Mouse (Mus musculus): ENCODE results near the gene Srpr. TPM values are rescaled to one million over a fixed set of nuclear protein-coding genes. Genes with fewer than 3 reads are reported as not detected.

The Srpr gene
- 84.9 and 85.9 TPM in 2 replicates for polyA plus RNA-seq (2012; rRNA removed)

GRCm38 (mm10) chr9:35199772-35200471 is at the start of gene Srpr, which contains the start of gene Tirap:
Srpr (plus strand) TSS chr9:35200175.
Tirap (minus strand) TSS chr9:35200291.
- under 1% methylated on average over 44 of the region's 44 CpGs for WGBS
- TF ChIP-seq POLR2A (IDR thresholded peaks at IDR 0.05; ENCODE audit: low read depth, low read length), result no peak
- TF ChIP-seq CTCF (conservative IDR thresholded peaks at IDR 0.05; ENCODE audit: insufficient read depth, insufficient read length, low read depth, low read length), result peak; percentile 72
- no peaks in the 10 kb centered on the region for H3K27me3 ChIP-seq (replicated peaks; ENCODE audit: control insufficient read depth, insufficient read depth, low read length)
- H3K4me1 ChIP-seq (ENCODE audit: control insufficient read depth, insufficient read depth, low read length), result peaks cover 6% of the 10 kb centered on the region; the same call in 1 of the 2 replicates
- peak within 1 kb of the TSS; percentile 60 for H3K4me3 ChIP-seq (ENCODE audit: insufficient read depth, low read depth, low read length)
- H3K36me3 ChIP-seq (ENCODE audit: control insufficient read depth, insufficient read depth, low read length), result no peaks in the 10 kb centered on the region; the same call in 1 of the 2 replicates
- H3K27ac ChIP-seq (ENCODE audit: insufficient read depth, low read depth, low read length), result peak within 1 kb of the TSS; percentile 74
- peak; percentile 94 for DNase-seq

GRCm38 (mm10) chr9:35152923-35153322 is 47.1 kb upstream of the Srpr start:
- Histone ChIP-seq H3K4me1 (ENCODE audit: control insufficient read depth, insufficient read depth, low read length) (peaks cover 10% of the 10 kb centered on the region; the same call in 1 of the 2 replicates), H3K27ac (ENCODE audit: insufficient read depth, low read depth, low read length) (no peak overlapping the region), H3K4me3 (ENCODE audit: insufficient read depth, low read depth, low read length) (no peak overlapping the region), H3K36me3 (ENCODE audit: control insufficient read depth, insufficient read depth, low read length) (no peaks in the 10 kb centered on the region), H3K27me3 (replicated peaks; ENCODE audit: control insufficient read depth, insufficient read depth, low read length) (no peaks in the 10 kb centered on the region)
- DNase-seq, result no peak
- WGBS, result 97% methylated on average over 1 of the region's 1 CpGs
- TF ChIP-seq CTCF (conservative IDR thresholded peaks at IDR 0.05; ENCODE audit: insufficient read depth, insufficient read length, low read depth, low read length) (no peak), POLR2A (IDR thresholded peaks at IDR 0.05; ENCODE audit: low read depth, low read length) (no peak)

GRCm38 (mm10) chr9:35156002-35156710 is 43.8 kb upstream of the Srpr start:
- H3K4me3 ChIP-seq (ENCODE audit: insufficient read depth, low read depth, low read length), result no peak overlapping the region

GRCm38 (mm10) chr9:35156862-35157261 is 43.1 kb upstream of the Srpr start:
- Histone ChIP-seq H3K36me3 (ENCODE audit: control insufficient read depth, insufficient read depth, low read length) (no peaks in the 10 kb centered on the region), H3K27ac (ENCODE audit: insufficient read depth, low read depth, low read length) (no peak overlapping the region), H3K4me1 (ENCODE audit: control insufficient read depth, insufficient read depth, low read length) (peaks cover 14% of the 10 kb centered on the region; the same call in 1 of the 2 replicates), H3K4me3 (ENCODE audit: insufficient read depth, low read depth, low read length) (no peak overlapping the region), H3K27me3 (replicated peaks; ENCODE audit: control insufficient read depth, insufficient read depth, low read length) (no peaks in the 10 kb centered on the region)
- DNase-seq, result peak; percentile 27
- WGBS, result 51% methylated on average over 4 of the region's 4 CpGs
- no peak for TF ChIP-seq POLR2A (IDR thresholded peaks at IDR 0.05; ENCODE audit: low read depth, low read length)
- TF ChIP-seq CTCF (conservative IDR thresholded peaks at IDR 0.05; ENCODE audit: insufficient read depth, insufficient read length, low read depth, low read length), result no peak

More at GRCm38 (mm10) chr9:35156002-35156710, 43.8 kb upstream of the Srpr start:
- 83% methylated on average over 5 of the region's 5 CpGs for WGBS
- DNase-seq, result no peak
- TF ChIP-seq CTCF (conservative IDR thresholded peaks at IDR 0.05; ENCODE audit: insufficient read depth, insufficient read length, low read depth, low read length), result no peak
- no peak for TF ChIP-seq POLR2A (IDR thresholded peaks at IDR 0.05; ENCODE audit: low read depth, low read length)
- Histone ChIP-seq H3K4me1 (ENCODE audit: control insufficient read depth, insufficient read depth, low read length) (peaks cover 11% of the 10 kb centered on the region; the same call in 1 of the 2 replicates), H3K27ac (ENCODE audit: insufficient read depth, low read depth, low read length) (no peak overlapping the region), H3K27me3 (replicated peaks; ENCODE audit: control insufficient read depth, insufficient read depth, low read length) (no peaks in the 10 kb centered on the region), H3K36me3 (ENCODE audit: control insufficient read depth, insufficient read depth, low read length) (no peaks in the 10 kb centered on the region)

GRCm38 (mm10) chr9:35158477-35158876 is 41.5 kb upstream of the Srpr start:
- Histone ChIP-seq H3K36me3 (ENCODE audit: control insufficient read depth, insufficient read depth, low read length) (no peaks in the 10 kb centered on the region), H3K27me3 (replicated peaks; ENCODE audit: control insufficient read depth, insufficient read depth, low read length) (no peaks in the 10 kb centered on the region), H3K4me1 (ENCODE audit: control insufficient read depth, insufficient read depth, low read length) (peaks cover 27% of the 10 kb centered on the region), H3K27ac (ENCODE audit: insufficient read depth, low read depth, low read length) (no peak overlapping the region), H3K4me3 (ENCODE audit: insufficient read depth, low read depth, low read length) (no peak overlapping the region)
- DNase-seq, result peak; percentile 51
- TF ChIP-seq POLR2A (IDR thresholded peaks at IDR 0.05; ENCODE audit: low read depth, low read length) (no peak), CTCF (conservative IDR thresholded peaks at IDR 0.05; ENCODE audit: insufficient read depth, insufficient read length, low read depth, low read length) (no peak)
- WGBS, result 40% methylated on average over 3 of the region's 3 CpGs

- Histone ChIP-seq H3K4me3 (ENCODE audit: insufficient read depth, low read depth, low read length) (no peak overlapping the region), H3K27me3 (replicated peaks; ENCODE audit: control insufficient read depth, insufficient read depth, low read length) (no peaks in the 10 kb centered on the region), H3K4me1 (ENCODE audit: control insufficient read depth, insufficient read depth, low read length) (peaks cover 27% of the 10 kb centered on the region), H3K36me3 (ENCODE audit: control insufficient read depth, insufficient read depth, low read length) (no peaks in the 10 kb centered on the region), H3K27ac (ENCODE audit: insufficient read depth, low read depth, low read length) (no peak overlapping the region)
- TF ChIP-seq POLR2A (IDR thresholded peaks at IDR 0.05; ENCODE audit: low read depth, low read length) (no peak), CTCF (conservative IDR thresholded peaks at IDR 0.05; ENCODE audit: insufficient read depth, insufficient read length, low read depth, low read length) (no peak)
- peak; percentile 24 for DNase-seq
- WGBS, result 82% methylated on average over 2 of the region's 2 CpGs
Measured at GRCm38 (mm10) chr9:35160662-35161061, 39.3 kb upstream of the Srpr start.

- 44% methylated on average over 7 of the region's 7 CpGs for WGBS
- TF ChIP-seq CTCF (conservative IDR thresholded peaks at IDR 0.05; ENCODE audit: insufficient read depth, insufficient read length, low read depth, low read length) (no peak), POLR2A (IDR thresholded peaks at IDR 0.05; ENCODE audit: low read depth, low read length) (no peak)
- no peaks in the 10 kb centered on the region for H3K27me3 ChIP-seq (replicated peaks; ENCODE audit: control insufficient read depth, insufficient read depth, low read length)
- no peak overlapping the region for H3K4me3 ChIP-seq (ENCODE audit: insufficient read depth, low read depth, low read length)
- peak overlapping the region; percentile 44; the same call in 1 of the 2 replicates for H3K27ac ChIP-seq (ENCODE audit: insufficient read depth, low read depth, low read length)
- no peaks in the 10 kb centered on the region for H3K36me3 ChIP-seq (ENCODE audit: control insufficient read depth, insufficient read depth, low read length)
- DNase-seq, result peak; percentile 53
- H3K4me1 ChIP-seq (ENCODE audit: control insufficient read depth, insufficient read depth, low read length), result peaks cover 28% of the 10 kb centered on the region
Measured at GRCm38 (mm10) chr9:35161721-35162120, 38.3 kb upstream of the Srpr start.
